Mouse (Mus musculus): ENCODE results near the gene Smox.

GRCm38 (mm10) chr2:131493446-131493845, 2.1 kb downstream of the Smox start:
- TF ChIP-seq CTCF (IDR thresholded peaks at IDR 0.05; ENCODE audit: borderline replicate concordance, control insufficient read depth, extremely low read depth, insufficient read depth, low read length, poor library complexity) (no peak), POLR2A (IDR thresholded peaks at IDR 0.05; ENCODE audit: control insufficient read depth, extremely low read depth, insufficient read depth, low read length, poor library complexity) (no peak)

Measured in thymus, adult 2 months (tissue).